Mouse (Mus musculus) limb, embryonic 11.5 days (tissue): Measurements from ENCODE around the gene Gabra5. TPM values are rescaled to one million over a fixed set of nuclear protein-coding genes. Genes with fewer than 3 reads are reported as not detected.

Experiments used
- ATAC-seq: fragments of 200-750 bp; cut with Nextera tagmentation; 2 replicates; pipeline ENCODE4 v1.8.0; 2017; ENCODE audit warnings: low read depth; ENCODE audit not compliant: insufficient number of reproducible peaks, low FRiP score, low TSS enrichment
- DNase-seq: peaks from one replicate; pipeline ENCODE4 v3.0.0-alpha.2; 2015; ENCODE audit warnings: low spot score
- H3K27ac ChIP-seq: fragments of 300-500 bp; sonication (generic); replicated peaks from 2 replicates; pipeline ENCODE4 v1.5.1; 2014; ENCODE audit warnings: low read depth, mild to moderate bottlenecking, low read length
- H3K27me3 ChIP-seq: fragments of 300-500 bp; sonication (generic); 2 replicates; pipeline ENCODE4 v1.6.1; 2014; ENCODE audit warnings: mild to moderate bottlenecking, low read length, mixed read lengths; ENCODE audit not compliant: control insufficient read depth, insufficient read depth
- H3K36me3 ChIP-seq: fragments of 300-500 bp; sonication (generic); 2 replicates; pipeline ENCODE4 v1.6.1; 2014; ENCODE audit warnings: mild to moderate bottlenecking, low read length, moderate library complexity, mixed read lengths; ENCODE audit not compliant: control insufficient read depth, insufficient read depth
- H3K4me1 ChIP-seq: fragments of 300-500 bp; sonication (generic); 2 replicates; pipeline ENCODE4 v1.6.1; 2014; ENCODE audit warnings: low read length, mixed read lengths; ENCODE audit not compliant: control insufficient read depth, insufficient read depth
- H3K4me2 ChIP-seq: fragments of 300-500 bp; sonication (generic); 2 replicates; pipeline ENCODE4 v1.6.1; 2014; ENCODE audit warnings: low read depth, mild to moderate bottlenecking, moderate library complexity; ENCODE audit not compliant: severe bottlenecking
- H3K4me3 ChIP-seq: fragments of 300-500 bp; sonication (generic); 2 replicates; pipeline ENCODE4 v1.5.1; 2014; ENCODE audit warnings: low read depth, low read length
- H3K9ac ChIP-seq: fragments of 300-500 bp; sonication (generic); 2 replicates; pipeline ENCODE4 v1.6.1; 2014; ENCODE audit warnings: mild to moderate bottlenecking, low read length
- H3K9me3 ChIP-seq: fragments of 300-500 bp; sonication (generic); 2 replicates; pipeline ENCODE4 v1.6.1; 2016; ENCODE audit warnings: low read length; ENCODE audit not compliant: control insufficient read depth
- WGBS: fragments of 180-500 bp; shearing (Covaris S2); extraction: QIAGEN DNeasy Blood & Tissue Kit; methylation state at CpG from one replicate; pipeline ENCODE4 v1.1.7; 2014; 5-methylcytosine and 5-hydroxymethylcytosine counted together
- polyA plus RNA-seq: library from polyadenylated mRNA; unstranded; fragments of >200 nt; fragmentation: Nextera tagmentation; extraction: Ambion mirVana; gene quantifications from 2 replicates; pipeline ENCODE4 v1.2.1, GENCODE M21; 2014

Gabra5 gene
- polyA plus RNA-seq, 1 experiment from 2014 or later = 0.15 TPM

DNA sequence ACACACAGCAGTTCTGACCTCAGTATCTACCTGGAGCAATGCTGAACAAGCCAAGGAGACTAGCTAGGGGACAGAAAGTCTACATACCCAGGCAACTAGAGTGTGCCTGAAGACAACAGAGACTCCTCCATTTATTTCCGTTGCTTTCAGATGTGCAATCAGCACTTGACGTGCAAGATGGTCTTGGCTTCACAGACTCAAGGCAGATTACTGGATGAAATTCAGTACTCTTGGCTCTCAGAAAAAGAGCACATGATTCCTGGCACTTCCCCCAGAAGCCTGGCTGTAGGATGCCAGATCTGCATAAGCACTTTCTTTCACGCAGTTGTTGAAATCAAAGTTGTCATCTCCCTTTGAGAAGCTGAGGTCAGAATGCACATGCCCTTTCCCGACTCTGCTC lies 18.1 kb downstream of the Gabra5 start:
- no peak overlapping the region for H3K9ac ChIP-seq
- no peaks in the 10 kb centered on the region for H3K27me3 ChIP-seq
- no peaks in the 10 kb centered on the region for H3K9me3 ChIP-seq
- no peak for DNase-seq
- no peak overlapping the region for H3K4me3 ChIP-seq
- no peaks in the 10 kb centered on the region for H3K36me3 ChIP-seq
- ATAC-seq = no peak
- H3K4me1 ChIP-seq = no peaks in the 10 kb centered on the region
- no peak overlapping the region for H3K27ac ChIP-seq
- 83% methylated on average over 4 of the region's 4 CpGs for WGBS
- H3K4me2 ChIP-seq = no peak overlapping the region

DNA sequence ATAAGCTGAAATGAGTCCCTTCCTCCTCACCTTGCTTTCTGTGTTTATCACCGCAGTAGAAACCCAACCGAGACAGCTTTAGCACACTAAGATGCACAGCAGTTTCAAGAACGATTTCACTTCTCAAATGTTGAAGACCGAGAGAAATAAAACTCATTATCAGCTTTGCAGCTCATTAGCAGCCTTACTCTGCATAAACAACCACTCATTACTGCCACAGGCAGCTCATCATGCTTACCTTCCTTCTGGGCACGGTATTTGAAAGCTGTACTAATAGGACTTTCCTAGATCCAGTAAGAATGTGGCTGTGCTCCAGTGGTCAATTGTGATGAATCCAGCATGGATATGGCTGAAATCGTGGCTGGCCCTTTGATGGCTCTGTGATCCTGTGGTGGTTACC lies 23.0 kb downstream of the Gabra5 start:
- no peak for ATAC-seq

DNA sequence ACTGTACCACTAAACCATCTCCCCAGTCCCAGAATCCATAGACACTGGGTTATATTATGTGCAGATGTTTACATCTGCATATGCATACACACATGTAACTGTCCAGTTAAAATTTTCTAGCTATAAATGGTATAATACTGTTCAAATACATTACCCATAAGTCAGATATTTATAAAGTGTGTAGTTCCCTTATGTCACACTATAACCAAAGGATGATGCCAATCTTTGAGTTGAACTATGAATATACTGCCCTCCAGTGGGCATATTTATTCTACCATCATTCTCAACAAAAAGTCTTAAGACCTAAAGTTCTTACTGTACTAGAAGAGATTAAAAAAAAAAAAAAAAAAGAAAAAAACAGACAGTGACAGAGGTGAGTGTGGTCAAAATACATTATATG lies 27.0 kb downstream of the Gabra5 start:
- DNase-seq (no peak), ATAC-seq (no peak)
- Histone ChIP-seq H3K9ac (no peak overlapping the region), H3K27ac (no peak overlapping the region), H3K36me3 (no peaks in the 10 kb centered on the region), H3K4me1 (no peaks in the 10 kb centered on the region), H3K27me3 (no peaks in the 10 kb centered on the region), H3K4me3 (no peak overlapping the region), H3K4me2 (no peak overlapping the region), H3K9me3 (no peaks in the 10 kb centered on the region)

More for the DNA sequence above, 23.0 kb downstream of the Gabra5 start:
- Histone ChIP-seq H3K27me3 (no peaks in the 10 kb centered on the region), H3K27ac (no peak overlapping the region), H3K4me3 (no peak overlapping the region), H3K9me3 (no peaks in the 10 kb centered on the region), H3K9ac (no peak overlapping the region), H3K4me1 (no peaks in the 10 kb centered on the region), H3K4me2 (no peak overlapping the region), H3K36me3 (no peaks in the 10 kb centered on the region)
- 78% methylated on average over 6 of the region's 6 CpGs for WGBS
- DNase-seq = no peak

DNA sequence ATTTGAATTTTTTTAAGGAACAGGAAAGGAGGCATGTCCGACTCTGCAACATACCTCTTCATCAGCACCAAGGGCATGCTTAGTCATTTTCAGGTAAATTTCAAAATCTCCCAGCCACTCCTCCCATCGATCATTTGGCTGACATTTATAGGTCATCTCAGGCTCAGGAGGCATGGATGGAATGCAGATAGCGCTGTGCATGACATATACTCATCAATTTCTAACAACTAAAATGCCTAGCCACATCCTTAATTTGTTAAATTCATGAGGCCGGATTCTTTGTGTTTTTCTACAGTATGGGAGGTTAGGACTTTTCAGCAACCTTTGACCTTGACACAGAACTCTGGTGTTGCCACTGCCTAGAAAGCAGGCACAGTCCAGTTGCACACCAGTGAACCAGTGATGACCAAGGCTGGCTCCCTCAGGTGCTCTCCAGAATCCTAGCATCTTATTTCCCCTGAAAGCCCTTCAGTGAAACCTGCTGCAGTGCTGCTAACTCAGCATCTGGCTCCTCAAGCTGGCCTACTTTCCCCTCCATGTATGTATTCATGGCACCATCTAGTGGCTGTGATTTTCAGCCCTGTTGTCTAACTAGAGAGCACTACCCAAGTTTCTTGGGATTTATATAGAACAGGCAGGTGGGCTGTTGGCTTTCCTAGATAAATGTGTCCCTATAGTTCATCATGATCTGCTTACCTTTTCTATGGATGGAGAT lies 35.9 kb downstream of the Gabra5 start:
- no peak overlapping the region for H3K27ac ChIP-seq
- no peak for ATAC-seq
- 81% methylated on average over 4 of the region's 4 CpGs for WGBS

DNA sequence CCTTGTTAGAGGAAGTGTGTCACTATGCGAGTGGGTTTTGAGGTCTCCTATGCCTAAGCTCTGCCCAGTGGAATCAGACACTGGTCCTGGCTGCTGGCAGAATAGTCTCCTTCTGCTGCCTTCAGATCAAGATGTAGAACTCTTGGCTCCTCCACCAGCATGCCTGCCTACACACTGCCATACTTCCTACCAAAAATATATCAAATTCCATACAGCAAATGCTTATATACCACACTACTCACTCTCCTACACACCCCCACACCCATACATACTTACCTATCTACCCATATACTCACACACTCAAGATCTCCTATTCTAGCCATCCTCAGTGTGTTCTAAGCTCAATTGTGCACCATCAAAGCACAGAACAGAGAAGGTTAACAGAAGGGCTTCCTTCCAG lies 38.5 kb downstream of the Gabra5 start:
- Histone ChIP-seq H3K4me3 (no peak overlapping the region), H3K9ac (no peak overlapping the region), H3K9me3 (no peaks in the 10 kb centered on the region), H3K4me2 (no peak overlapping the region), H3K36me3 (no peaks in the 10 kb centered on the region), H3K27ac (no peak overlapping the region), H3K27me3 (no peaks in the 10 kb centered on the region), H3K4me1 (no peaks in the 10 kb centered on the region)
- no peak for ATAC-seq
- WGBS = 100% methylated on average over 1 of the region's 1 CpGs
- DNase-seq = no peak

More for the DNA sequence above, 35.9 kb downstream of the Gabra5 start:
- peak; percentile 44 for DNase-seq
- no peaks in the 10 kb centered on the region for H3K27me3 ChIP-seq
- H3K9ac ChIP-seq = no peak overlapping the region
- no peak overlapping the region for H3K4me3 ChIP-seq
- H3K36me3 ChIP-seq = no peaks in the 10 kb centered on the region
- no peaks in the 10 kb centered on the region for H3K4me1 ChIP-seq
- no peak overlapping the region for H3K4me2 ChIP-seq
- H3K9me3 ChIP-seq = no peaks in the 10 kb centered on the region

DNA sequence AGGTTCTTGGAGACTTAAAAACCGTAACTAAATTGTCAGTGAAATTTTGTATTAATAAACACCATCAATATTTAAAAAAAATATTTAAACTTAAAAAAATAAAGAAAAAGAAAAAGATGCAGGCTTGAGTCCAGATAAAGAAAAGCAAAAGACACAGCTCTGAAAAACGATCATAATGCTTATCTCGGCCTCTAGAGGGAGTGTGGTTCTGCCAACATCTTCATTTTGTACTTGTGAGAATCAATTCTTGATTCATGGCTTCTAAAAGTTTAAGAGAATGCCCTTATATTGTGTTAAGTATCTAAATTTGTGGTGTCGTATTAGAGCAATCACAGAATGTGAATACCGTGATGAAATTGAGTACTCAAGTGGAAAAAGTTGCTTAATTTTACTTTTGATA lies 49.5 kb downstream of the Gabra5 start:
- Histone ChIP-seq H3K36me3 (no peaks in the 10 kb centered on the region), H3K4me1 (no peaks in the 10 kb centered on the region), H3K9me3 (no peaks in the 10 kb centered on the region), H3K27me3 (no peaks in the 10 kb centered on the region), H3K4me2 (no peak overlapping the region), H3K27ac (no peak overlapping the region), H3K4me3 (no peak overlapping the region), H3K9ac (no peak overlapping the region)
- no peak for DNase-seq
- 72% methylated on average over 5 of the region's 5 CpGs for WGBS
- ATAC-seq = no peak

DNA sequence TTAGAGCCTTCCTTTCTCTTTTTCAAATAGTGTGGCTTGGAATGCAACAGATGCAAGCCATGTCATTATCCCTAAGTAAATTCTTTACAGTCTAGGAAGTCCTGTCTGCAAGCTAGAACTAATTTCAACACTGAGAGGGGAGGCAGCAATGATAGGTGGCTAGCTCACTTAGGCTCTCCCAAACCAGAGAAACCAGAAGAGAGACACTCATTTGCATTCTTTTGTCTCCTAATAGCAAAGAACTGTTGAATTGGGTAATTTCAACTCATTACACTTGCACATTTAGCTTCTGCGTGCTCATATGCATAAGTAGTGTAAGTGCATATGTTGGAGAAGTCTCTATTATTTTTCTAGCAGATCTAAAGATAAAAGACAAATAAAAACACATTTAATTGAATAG lies 61.6 kb downstream of the Gabra5 start:
- no peak overlapping the region for H3K4me2 ChIP-seq
- no peak overlapping the region for H3K9ac ChIP-seq
- no peaks in the 10 kb centered on the region for H3K27me3 ChIP-seq
- no peak for ATAC-seq
- H3K27ac ChIP-seq = no peak overlapping the region
- H3K36me3 ChIP-seq = no peaks in the 10 kb centered on the region
- no peaks in the 10 kb centered on the region for H3K4me1 ChIP-seq
- no peaks in the 10 kb centered on the region for H3K9me3 ChIP-seq
- WGBS = 90% methylated on average over 1 of the region's 1 CpGs
- DNase-seq = no peak
- H3K4me3 ChIP-seq = no peak overlapping the region

DNA sequence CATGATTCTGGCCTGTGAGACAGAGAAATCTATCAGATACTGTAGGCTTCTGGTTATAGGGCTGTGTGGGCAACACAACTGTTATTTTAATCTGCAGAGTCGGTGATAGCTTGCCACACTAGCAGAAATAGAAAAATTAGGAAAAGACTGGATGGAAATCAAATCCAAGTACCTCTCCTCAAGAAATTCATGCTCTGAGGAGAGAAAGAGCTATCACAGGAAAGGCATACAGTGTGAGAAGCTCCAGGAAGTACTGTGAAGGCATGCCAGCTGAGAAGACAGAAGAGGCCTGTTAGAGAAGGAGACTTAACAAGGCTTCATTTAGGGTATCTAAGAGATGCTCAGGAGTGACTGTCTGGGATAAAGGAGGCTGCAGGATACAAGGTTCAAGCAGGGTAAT lies 87.2 kb downstream of the Gabra5 start:
- Histone ChIP-seq H3K27me3 (no peaks in the 10 kb centered on the region), H3K36me3 (no peaks in the 10 kb centered on the region), H3K4me2 (no peak overlapping the region), H3K4me3 (no peak overlapping the region), H3K27ac (no peak overlapping the region), H3K9ac (no peak overlapping the region), H3K4me1 (no peaks in the 10 kb centered on the region), H3K9me3 (no peaks in the 10 kb centered on the region)
- ATAC-seq (no peak), DNase-seq (no peak)
- WGBS = 80% methylated on average over 1 of the region's 1 CpGs

DNA sequence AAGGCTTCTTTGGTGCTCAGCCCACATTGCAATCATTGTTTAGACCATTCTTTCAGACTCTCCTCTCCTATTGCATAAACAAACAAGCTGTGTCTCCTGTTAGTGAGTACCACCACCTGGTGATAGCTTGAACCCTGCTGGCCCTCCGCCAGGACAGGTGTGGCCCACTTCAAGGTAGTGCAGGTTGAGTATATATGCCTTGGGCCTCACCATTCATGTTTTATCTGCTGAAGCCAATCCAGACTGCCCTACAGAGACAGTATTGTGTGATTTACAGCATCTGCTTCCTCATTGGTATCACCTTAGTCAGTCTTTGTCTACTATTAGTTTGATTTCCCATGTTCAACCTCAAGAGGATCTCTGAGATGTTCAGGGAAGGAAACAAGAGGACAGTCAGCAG lies 88.8 kb downstream of the Gabra5 start:
- Histone ChIP-seq H3K9ac (no peak overlapping the region), H3K36me3 (no peaks in the 10 kb centered on the region), H3K4me1 (no peaks in the 10 kb centered on the region), H3K4me2 (no peak overlapping the region), H3K27me3 (no peaks in the 10 kb centered on the region), H3K4me3 (no peak overlapping the region), H3K9me3 (no peaks in the 10 kb centered on the region), H3K27ac (no peak overlapping the region)
- ATAC-seq (no peak), DNase-seq (no peak)
- WGBS = 88% methylated on average over 1 of the region's 1 CpGs
